Mouse (Mus musculus): ENCODE measurements around the gene Pbx2.
A peak's percentile ranks its signal among the peaks of the same experiment; 100 is the strongest.

The Pbx2 gene

DNA sequence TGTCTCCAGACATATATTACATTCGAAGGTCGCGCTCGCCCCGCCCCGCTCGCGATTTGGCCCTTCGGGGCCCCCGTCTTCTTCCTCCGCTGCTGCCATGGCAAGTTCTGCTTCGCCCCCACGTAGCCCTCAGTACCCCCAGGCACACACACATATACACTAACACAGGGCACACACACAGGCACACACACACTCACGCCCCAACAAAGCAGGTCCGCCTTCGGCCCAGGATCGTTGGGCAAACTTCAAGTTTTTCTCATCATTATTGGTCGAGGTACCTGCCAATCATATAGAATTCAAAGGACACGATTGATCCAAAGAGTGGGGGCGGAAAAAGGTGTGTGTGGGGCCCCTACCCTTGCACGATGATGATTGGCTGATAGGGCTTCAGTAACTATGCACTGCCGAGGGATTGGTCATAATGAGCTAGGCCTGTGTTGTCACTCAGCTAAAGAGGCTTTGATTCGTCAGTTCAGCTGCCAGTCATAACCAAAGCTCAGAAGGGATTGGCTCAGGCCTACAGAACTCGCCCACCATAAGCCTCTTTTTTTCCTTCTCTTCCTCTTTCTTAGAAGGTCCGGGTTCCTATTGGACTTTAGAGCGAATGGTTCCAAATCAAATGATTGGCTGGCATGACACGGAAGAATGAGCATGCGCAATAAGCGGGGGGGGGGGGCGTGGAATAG, 12.5 kb downstream of the Pbx2 start, which contains the start of gene Rnf5:
TSS of gene Rnf5 (minus strand) at position 316 of the 686 bp plus-strand sequence.
- peak; percentile 97 to 98 for DNase-seq (ENCODE audit: low spot score in 2 of 2)

- peak; percentile 92 to 97 for DNase-seq (ENCODE audit: low spot score in 2 of 2)
Observed at GRCm38 (mm10) chr17:34604061-34604508, 13.0 kb downstream of the Pbx2 start, which contains the start of gene Agpat1. Gene Agpat1, plus strand, starts transcription at chr17:34604262.

DNA sequence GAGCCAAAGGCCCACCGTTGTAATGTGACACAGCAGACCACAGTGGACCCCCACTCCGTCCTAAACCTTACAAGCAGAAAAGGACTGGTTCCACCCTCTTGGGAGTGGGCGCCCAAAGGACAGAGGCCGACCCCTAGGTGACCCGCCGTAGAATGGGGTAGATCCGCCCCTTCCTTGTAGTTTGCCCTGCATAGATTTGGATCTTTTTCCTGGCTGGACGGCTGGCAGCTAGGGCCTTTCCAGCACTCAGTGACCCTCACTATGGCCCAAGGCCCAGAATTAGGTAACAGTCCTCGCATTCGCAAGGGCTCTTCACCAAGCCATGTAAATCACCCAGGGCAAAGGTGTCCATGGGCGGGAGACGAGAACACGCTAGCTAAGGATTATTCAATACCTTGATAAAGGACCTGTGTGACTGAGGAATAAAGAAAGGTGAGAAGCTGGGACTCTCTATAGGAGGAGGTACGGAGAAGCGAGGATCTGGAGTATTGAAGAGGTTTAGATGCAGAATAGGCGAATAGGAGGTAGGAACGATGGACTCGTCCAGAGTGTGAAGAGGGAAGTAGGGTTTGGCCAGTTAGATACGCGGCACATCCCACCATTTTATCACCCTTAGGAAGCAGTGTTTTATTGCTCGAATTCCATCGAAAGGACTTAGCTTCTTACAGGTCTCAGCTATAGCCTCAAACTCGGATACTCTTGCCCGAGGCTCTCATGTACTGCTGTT, 13.6 kb downstream of the Pbx2 start:
- no peak for DNase-seq (ENCODE audit: low spot score in 2 of 2)

DNA sequence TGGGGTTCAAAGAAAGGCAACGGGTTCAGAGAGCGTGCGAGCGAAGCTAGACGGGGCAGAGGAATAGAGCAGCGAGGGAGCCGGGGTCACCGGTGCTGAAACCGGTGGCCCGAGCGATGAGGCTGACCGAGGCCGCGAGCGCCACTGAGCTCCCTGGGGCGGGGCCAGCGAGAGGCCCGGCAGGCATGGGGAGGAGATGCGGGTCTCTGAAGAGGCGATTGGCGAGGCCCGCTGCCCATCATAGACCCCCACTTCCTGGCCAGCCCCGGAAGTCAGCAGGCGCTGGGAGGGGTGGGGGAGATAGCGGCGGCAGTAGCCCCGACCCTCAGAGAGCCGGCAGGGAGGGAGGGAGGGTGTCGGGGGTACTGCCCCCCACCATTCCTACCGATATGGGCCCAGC, 14.5 kb downstream of the Pbx2 start:
- DNase-seq (ENCODE audit: low spot score in 2 of 2) = peak; percentile 89 to 94

- DNase-seq (ENCODE audit: low spot score in 2 of 2) = peak in 1 of 2 experiments; percentile 51
Observed at GRCm38 (mm10) chr17:34606186-34607039, 15.3 kb downstream of the Pbx2 start.

DNA sequence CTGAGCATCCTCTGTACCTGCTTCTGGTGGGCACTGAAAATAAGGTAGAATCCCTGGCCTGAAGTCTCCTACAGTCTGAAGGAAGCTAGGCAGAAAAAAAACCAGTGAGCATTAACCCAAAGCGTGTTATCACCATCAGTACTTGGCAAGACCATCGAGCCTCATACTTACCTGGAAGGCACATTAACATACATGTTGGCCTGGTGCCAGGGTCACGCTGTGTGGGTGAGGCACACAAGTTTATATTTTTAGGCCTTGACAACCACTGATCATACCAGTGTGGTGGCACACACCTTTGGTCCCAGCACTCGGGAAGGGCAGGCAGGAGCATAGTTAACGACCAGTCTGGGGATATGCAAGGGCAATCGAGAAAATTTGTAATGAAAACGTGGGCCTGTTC, 16.9 kb downstream of the Pbx2 start:
- DNase-seq (ENCODE audit: low spot score in 2 of 2) = no peak

GRCm38 (mm10) chr17:34611050-34611449, 20.0 kb downstream of the Pbx2 start:
- DNase-seq (ENCODE audit: low spot score in 2 of 2) = no peak

- DNase-seq (ENCODE audit: low spot score in 2 of 2) = no peak
Observed at GRCm38 (mm10) chr17:34613054-34613645, 22.1 kb downstream of the Pbx2 start.

GRCm38 (mm10) chr17:34613830-34614229, 22.8 kb downstream of the Pbx2 start:
- no peak for DNase-seq (ENCODE audit: low spot score in 2 of 2)

GRCm38 (mm10) chr17:34615871-34616270, 24.8 kb downstream of the Pbx2 start, which contains the start of gene Egfl8:
Gene Egfl8, minus strand, starts transcription at chr17:34615971.
- no peak for DNase-seq (ENCODE audit: low spot score in 2 of 2)

- DNase-seq (ENCODE audit: low spot score in 2 of 2) = peak; percentile 75 to 87
Observed at GRCm38 (mm10) chr17:34618999-34619398, 27.9 kb downstream of the Pbx2 start.

- DNase-seq (ENCODE audit: low spot score in 2 of 2) = no peak
Observed at GRCm38 (mm10) chr17:34621006-34621405, 29.9 kb downstream of the Pbx2 start.

- DNase-seq (ENCODE audit: low spot score in 2 of 2) = no peak
Observed at GRCm38 (mm10) chr17:34623161-34623560, 32.1 kb downstream of the Pbx2 start.

GRCm38 (mm10) chr17:34624981-34625380, 33.9 kb downstream of the Pbx2 start:
- DNase-seq (ENCODE audit: low spot score in 2 of 2) = no peak

DNA sequence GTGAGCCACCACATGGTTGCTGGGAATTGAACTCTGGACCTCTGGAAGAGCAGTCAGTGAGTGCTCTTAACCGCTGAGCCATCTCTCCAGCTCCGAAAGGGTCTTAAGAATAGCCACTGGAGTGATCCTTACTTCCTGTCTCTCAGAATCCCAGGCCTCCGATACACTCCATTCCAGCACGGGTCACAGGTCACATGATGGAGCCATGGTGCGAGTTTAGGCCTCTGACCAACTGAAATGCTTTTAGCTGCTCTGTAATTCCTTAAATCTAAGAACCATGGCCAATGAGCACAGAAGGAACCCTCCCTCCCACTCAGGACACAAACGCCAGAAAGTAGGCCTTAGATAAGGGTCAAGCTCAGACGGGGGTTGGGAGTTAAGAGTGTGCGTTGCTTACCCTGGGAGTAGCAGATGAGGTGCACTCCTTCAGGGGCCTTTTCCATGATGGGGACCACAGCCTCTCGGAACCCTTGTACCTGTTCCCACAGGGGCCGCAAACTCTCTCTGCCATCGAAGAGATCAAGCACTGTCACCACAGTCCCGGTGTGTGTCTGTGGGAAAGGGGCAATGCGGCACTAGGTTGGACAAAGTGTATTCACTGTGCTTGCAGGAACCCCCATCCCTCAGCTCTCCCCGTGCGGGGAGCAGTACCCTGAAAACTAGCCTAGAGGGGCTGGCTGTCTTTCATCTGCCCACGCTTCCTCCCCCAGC, 35.2 kb downstream of the Pbx2 start:
- no peak for DNase-seq (ENCODE audit: low spot score in 2 of 2)

GRCm38 (mm10) chr17:34626773-34627092, 35.7 kb downstream of the Pbx2 start:
- DNase-seq (ENCODE audit: low spot score in 2 of 2) = peak; percentile 35 to 53

DNA sequence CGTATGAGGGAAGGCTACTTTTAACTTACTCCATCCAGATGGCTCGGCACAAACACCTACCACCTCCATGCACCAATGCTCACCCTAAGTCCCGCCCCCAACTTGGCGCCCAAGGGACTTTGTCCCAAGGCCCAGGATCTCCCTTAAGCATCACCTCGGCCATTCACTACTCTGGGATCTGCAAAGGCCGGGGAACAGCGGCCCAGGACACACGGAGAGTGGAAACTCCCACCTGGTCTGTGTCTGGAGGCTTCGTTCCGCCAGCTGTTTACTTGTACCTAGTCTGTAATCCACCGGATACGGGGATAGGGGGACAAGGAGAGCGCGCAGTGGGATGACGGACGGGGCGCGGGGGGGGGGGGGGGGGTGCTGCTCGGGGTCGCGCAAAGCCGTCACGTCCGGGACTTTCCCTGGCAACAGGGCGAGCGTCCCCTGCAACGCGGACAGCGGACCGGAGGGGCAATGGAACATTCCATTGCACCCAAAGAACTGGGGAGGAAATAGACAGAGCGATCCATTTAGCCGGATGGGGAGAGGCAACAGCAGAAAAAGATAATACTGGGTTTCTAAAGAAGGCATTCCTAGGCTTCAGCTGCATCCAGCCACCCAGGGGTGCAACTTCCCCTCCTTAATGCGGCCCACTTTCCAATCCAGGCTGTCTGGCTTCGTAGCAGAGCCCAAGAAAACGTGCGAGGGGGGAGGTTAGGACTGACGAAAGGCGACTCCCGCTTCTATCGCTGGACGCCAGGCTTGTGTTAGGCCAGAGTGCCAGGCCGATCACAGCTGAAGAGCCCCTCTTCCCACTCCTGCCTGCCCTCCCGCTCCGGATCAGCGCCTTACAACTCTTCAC, 36.3 kb downstream of the Pbx2 start:
- DNase-seq (ENCODE audit: low spot score in 2 of 2) = peak; percentile 53 to 79

GRCm38 (mm10) chr17:34627943-34628643, 37.0 kb downstream of the Pbx2 start, which contains the start of gene Ppt2:
Gene Ppt2, minus strand, starts transcription at chr17:34628510.
- DNase-seq (ENCODE audit: low spot score in 2 of 2) = peak; percentile 36 to 55

GRCm38 (mm10) chr17:34628644-34628967, 37.5 kb downstream of the Pbx2 start:
- no peak for DNase-seq (ENCODE audit: low spot score in 2 of 2)

All from spleen, postnatal 10 days (tissue).